Mouse (Mus musculus) liver, embryonic 12.5 days (tissue): ENCODE measurements around the gene Gpr107. TPM values are rescaled to one million over a fixed set of nuclear protein-coding genes. Genes with fewer than 3 reads are reported as not detected.

Experiments
- ATAC-seq: fragments of 200-750 bp; cut with Nextera tagmentation; 2 replicates; pipeline ENCODE4 v1.8.0; 2017; ENCODE audit warnings: moderate number of reproducible peaks, mild to moderate bottlenecking, moderate library complexity
- H3K27ac ChIP-seq: fragments of 300-500 bp; sonication (generic); 2 replicates; pipeline ENCODE4 v1.5.1; 2016; ENCODE audit warnings: mild to moderate bottlenecking
- H3K27me3 ChIP-seq: fragments of 300-500 bp; sonication (generic); replicated peaks from 2 replicates; pipeline ENCODE4 v1.6.1; 2016; ENCODE audit warnings: mild to moderate bottlenecking, moderate library complexity
- H3K36me3 ChIP-seq: fragments of 300-500 bp; sonication (generic); 2 replicates; pipeline ENCODE4 v1.6.1; 2016; ENCODE audit warnings: mild to moderate bottlenecking, moderate library complexity
- H3K4me1 ChIP-seq: fragments of 300-500 bp; sonication (generic); 2 replicates; pipeline ENCODE4 v1.6.1; 2016
- H3K4me2 ChIP-seq: fragments of 300-500 bp; sonication (generic); 2 replicates; pipeline ENCODE4 v1.6.1; 2016; ENCODE audit warnings: mild to moderate bottlenecking, moderate library complexity
- H3K4me3 ChIP-seq: fragments of 300-500 bp; sonication (generic); 2 replicates; pipeline ENCODE4 v1.5.1; 2016; ENCODE audit warnings: mild to moderate bottlenecking, moderate library complexity
- H3K9ac ChIP-seq: fragments of 300-500 bp; sonication (generic); 2 replicates; pipeline ENCODE4 v1.6.1; 2016; ENCODE audit warnings: mild to moderate bottlenecking, moderate library complexity
- H3K9me3 ChIP-seq: fragments of 300-500 bp; sonication (generic); replicated peaks from 2 replicates; pipeline ENCODE4 v1.6.1; 2016; ENCODE audit warnings: mild to moderate bottlenecking, moderate library complexity
- WGBS: fragments of 180-500 bp; shearing (Covaris S2); methylation state at CpG from one replicate; pipeline ENCODE4 v1.1.7; 2016; ENCODE audit not compliant: insufficient replicate concordance; 5-methylcytosine and 5-hydroxymethylcytosine counted together
- polyA plus RNA-seq: library from polyadenylated mRNA; unstranded; fragments of >200 nt; fragmentation: Nextera tagmentation; extraction: Ambion mirVana; gene quantifications from 2 replicates; pipeline ENCODE4 v1.2.1, GENCODE M21; 2016

Gpr107 gene
- polyA plus RNA-seq, 1 experiment from 2014 or later = 19.3 TPM

GRCm38 (mm10) chr2:31115943-31116731 lies 36.0 kb upstream of the Gpr107 start:
- peaks cover 66% of the 10 kb centered on the region for H3K4me1 ChIP-seq
- H3K9me3 ChIP-seq = no peaks in the 10 kb centered on the region
- no peak overlapping the region for H3K4me3 ChIP-seq
- H3K27me3 ChIP-seq = no peaks in the 10 kb centered on the region
- peak; percentile 11; the same call in 1 of the 2 replicates for ATAC-seq
- H3K9ac ChIP-seq = no peak overlapping the region
- H3K4me2 ChIP-seq = 0 out of 2 replicates have a peak overlapping the region, but pooled peaks have one; percentile 15
- no peaks in the 10 kb centered on the region for H3K36me3 ChIP-seq
- H3K27ac ChIP-seq = peak overlapping the region; percentile 80
- WGBS = 29% methylated on average over 10 of the region's 10 CpGs

- Histone ChIP-seq H3K36me3 (no peaks in the 10 kb centered on the region), H3K27ac (no peak overlapping the region), H3K4me2 (no peak overlapping the region), H3K4me3 (no peak overlapping the region), H3K9me3 (no peaks in the 10 kb centered on the region), H3K9ac (no peak overlapping the region), H3K4me1 (peaks cover 64% of the 10 kb centered on the region), H3K27me3 (no peaks in the 10 kb centered on the region)
- no peak for ATAC-seq
- 70% methylated on average over 3 of the region's 3 CpGs for WGBS
These were observed 33.9 kb upstream of the Gpr107 start for GRCm38 (mm10) chr2:31118211-31118610.

- no peaks in the 10 kb centered on the region for H3K9me3 ChIP-seq
- 60% methylated on average over 10 of the region's 10 CpGs for WGBS
- no peak overlapping the region for H3K4me2 ChIP-seq
- H3K27ac ChIP-seq = no peak overlapping the region
- no peak overlapping the region for H3K9ac ChIP-seq
- no peak for ATAC-seq
- H3K4me1 ChIP-seq = peaks cover 63% of the 10 kb centered on the region
- H3K4me3 ChIP-seq = no peak overlapping the region
- no peaks in the 10 kb centered on the region for H3K27me3 ChIP-seq
- no peaks in the 10 kb centered on the region for H3K36me3 ChIP-seq
These were observed 33.3 kb upstream of the Gpr107 start for GRCm38 (mm10) chr2:31118639-31119380.

GRCm38 (mm10) chr2:31119795-31120194 lies 32.3 kb upstream of the Gpr107 start:
- H3K4me3 ChIP-seq = no peak overlapping the region
- no peaks in the 10 kb centered on the region for H3K9me3 ChIP-seq
- 75% methylated on average over 13 of the region's 13 CpGs for WGBS
- H3K36me3 ChIP-seq = no peaks in the 10 kb centered on the region
- 0 out of 2 replicates have a peak overlapping the region, but pooled peaks have one; percentile 1 for H3K27ac ChIP-seq
- H3K4me2 ChIP-seq = no peak overlapping the region
- no peak overlapping the region for H3K9ac ChIP-seq
- H3K27me3 ChIP-seq = no peaks in the 10 kb centered on the region
- peaks cover 64% of the 10 kb centered on the region for H3K4me1 ChIP-seq
- no peak for ATAC-seq

GRCm38 (mm10) chr2:31121131-31121693 lies 30.9 kb upstream of the Gpr107 start:
- Histone ChIP-seq H3K36me3 (no peaks in the 10 kb centered on the region), H3K4me3 (no peak overlapping the region), H3K9ac (no peak overlapping the region), H3K27me3 (no peaks in the 10 kb centered on the region), H3K4me2 (no peak overlapping the region), H3K27ac (no peak overlapping the region), H3K4me1 (peaks cover 64% of the 10 kb centered on the region), H3K9me3 (no peaks in the 10 kb centered on the region)
- no peak for ATAC-seq
- 66% methylated on average over 7 of the region's 7 CpGs for WGBS

- no peaks in the 10 kb centered on the region for H3K36me3 ChIP-seq
- no peak overlapping the region for H3K4me2 ChIP-seq
- ATAC-seq = no peak
- peaks cover 64% of the 10 kb centered on the region for H3K4me1 ChIP-seq
- H3K9ac ChIP-seq = no peak overlapping the region
- no peak overlapping the region for H3K27ac ChIP-seq
- H3K27me3 ChIP-seq = no peaks in the 10 kb centered on the region
- 87% methylated on average over 5 of the region's 5 CpGs for WGBS
- H3K4me3 ChIP-seq = no peak overlapping the region
- H3K9me3 ChIP-seq = no peaks in the 10 kb centered on the region
These were observed 29.3 kb upstream of the Gpr107 start for GRCm38 (mm10) chr2:31122806-31123205.

GRCm38 (mm10) chr2:31123493-31123892 lies 28.6 kb upstream of the Gpr107 start:
- Histone ChIP-seq H3K9me3 (no peaks in the 10 kb centered on the region), H3K27me3 (no peaks in the 10 kb centered on the region), H3K27ac (no peak overlapping the region), H3K4me2 (no peak overlapping the region), H3K9ac (no peak overlapping the region), H3K4me1 (peaks cover 69% of the 10 kb centered on the region), H3K36me3 (no peaks in the 10 kb centered on the region), H3K4me3 (no peak overlapping the region)
- 70% methylated on average over 5 of the region's 5 CpGs for WGBS
- no peak for ATAC-seq

- Histone ChIP-seq H3K36me3 (no peaks in the 10 kb centered on the region), H3K27ac (peak overlapping the region; percentile 63), H3K9me3 (no peaks in the 10 kb centered on the region), H3K27me3 (no peaks in the 10 kb centered on the region), H3K4me3 (no peak overlapping the region), H3K4me1 (peaks cover 69% of the 10 kb centered on the region), H3K9ac (no peak overlapping the region), H3K4me2 (peak overlapping the region; percentile 16)
- no peak for ATAC-seq
- 57% methylated on average over 2 of the region's 2 CpGs for WGBS
These were observed 27.4 kb upstream of the Gpr107 start for GRCm38 (mm10) chr2:31124694-31125093.

- peaks cover 69% of the 10 kb centered on the region for H3K4me1 ChIP-seq
- peak overlapping the region; percentile 63 for H3K27ac ChIP-seq
These were observed 27.0 kb upstream of the Gpr107 start for GRCm38 (mm10) chr2:31125156-31125555.

GRCm38 (mm10) chr2:31126048-31126447 lies 26.1 kb upstream of the Gpr107 start:
- no peak for ATAC-seq

More at GRCm38 (mm10) chr2:31125156-31125555, 27.0 kb upstream of the Gpr107 start:
- Histone ChIP-seq H3K27me3 (no peaks in the 10 kb centered on the region), H3K9me3 (no peaks in the 10 kb centered on the region), H3K9ac (no peak overlapping the region), H3K4me3 (no peak overlapping the region), H3K4me2 (peak overlapping the region; percentile 16), H3K36me3 (no peaks in the 10 kb centered on the region)
- 26% methylated on average over 7 of the region's 7 CpGs for WGBS
- no peak for ATAC-seq

GRCm38 (mm10) chr2:31127219-31127618 lies 24.9 kb upstream of the Gpr107 start:
- ATAC-seq = peak; percentile 22; the same call in 1 of the 2 replicates
- H3K9ac ChIP-seq = no peak overlapping the region
- no peak overlapping the region for H3K4me3 ChIP-seq
- peak overlapping the region; percentile 38; the same call in 1 of the 2 replicates for H3K27ac ChIP-seq
- WGBS = 60% methylated on average over 7 of the region's 7 CpGs
- peak overlapping the region; percentile 11; the same call in 1 of the 2 replicates for H3K4me2 ChIP-seq
- H3K9me3 ChIP-seq = no peaks in the 10 kb centered on the region
- H3K36me3 ChIP-seq = no peaks in the 10 kb centered on the region
- H3K4me1 ChIP-seq = peaks cover 76% of the 10 kb centered on the region
- H3K27me3 ChIP-seq = no peaks in the 10 kb centered on the region

More at GRCm38 (mm10) chr2:31126048-31126447, 26.1 kb upstream of the Gpr107 start:
- 78% methylated on average over 9 of the region's 9 CpGs for WGBS
- no peaks in the 10 kb centered on the region for H3K27me3 ChIP-seq
- no peak overlapping the region for H3K4me2 ChIP-seq
- H3K27ac ChIP-seq = 0 out of 2 replicates have a peak overlapping the region, but pooled peaks have one; percentile 5
- no peak overlapping the region for H3K9ac ChIP-seq
- H3K4me1 ChIP-seq = peaks cover 72% of the 10 kb centered on the region
- H3K36me3 ChIP-seq = no peaks in the 10 kb centered on the region
- H3K4me3 ChIP-seq = no peak overlapping the region
- no peaks in the 10 kb centered on the region for H3K9me3 ChIP-seq
